Mouse (Mus musculus): ENCODE results near the gene Slc25a39.

The Slc25a39 gene

GRCm38 (mm10) chr11:102437120-102438061 is 29.6 kb upstream of the Slc25a39 start:
- DNase-seq (ENCODE audit: inconsistent age in 2 of 2, low spot score in 1 of 2): peak; percentile 88 to 91

- DNase-seq (ENCODE audit: inconsistent age in 2 of 2, low spot score in 1 of 2): no peak
These were observed 28.7 kb upstream of the Slc25a39 start for GRCm38 (mm10) chr11:102436471-102436790.

GRCm38 (mm10) chr11:102435754-102436470 is 28.2 kb upstream of the Slc25a39 start:
- DNase-seq (ENCODE audit: inconsistent age in 2 of 2, low spot score in 1 of 2): peak; percentile 69 to 85

- DNase-seq (ENCODE audit: inconsistent age in 2 of 2, low spot score in 1 of 2): peak in 1 of 2 experiments; percentile 36
These were observed 27.3 kb upstream of the Slc25a39 start for GRCm38 (mm10) chr11:102434816-102435705.

- peak; percentile 87 to 96 for DNase-seq (ENCODE audit: inconsistent age in 2 of 2, low spot score in 1 of 2)
These were observed 26.7 kb upstream of the Slc25a39 start for GRCm38 (mm10) chr11:102434406-102434805.

GRCm38 (mm10) chr11:102433866-102434265 is 26.1 kb upstream of the Slc25a39 start:
- DNase-seq (ENCODE audit: inconsistent age in 2 of 2, low spot score in 1 of 2): peak in 1 of 2 experiments; percentile 25

GRCm38 (mm10) chr11:102432896-102433295 is 25.1 kb upstream of the Slc25a39 start:
- peak; percentile 94 to 95 for DNase-seq (ENCODE audit: inconsistent age in 2 of 2, low spot score in 1 of 2)

- peak; percentile 59 to 80 for DNase-seq (ENCODE audit: inconsistent age in 2 of 2, low spot score in 1 of 2)
These were observed 24.5 kb upstream of the Slc25a39 start for GRCm38 (mm10) chr11:102432115-102432843.

GRCm38 (mm10) chr11:102431728-102432114 is 24.0 kb upstream of the Slc25a39 start:
- DNase-seq (ENCODE audit: inconsistent age in 2 of 2, low spot score in 1 of 2): peak; percentile 27 to 61

- DNase-seq (ENCODE audit: inconsistent age in 2 of 2, low spot score in 1 of 2): peak; percentile 83 to 95
These were observed 23.4 kb upstream of the Slc25a39 start for GRCm38 (mm10) chr11:102431018-102431645.

- DNase-seq (ENCODE audit: inconsistent age in 2 of 2, low spot score in 1 of 2): peak; percentile 93 to 96
These were observed 22.6 kb upstream of the Slc25a39 start, which contains the start of gene Grn for GRCm38 (mm10) chr11:102430121-102431017. Gene Grn, plus strand, starts transcription at chr11:102430315.

- DNase-seq (ENCODE audit: inconsistent age in 2 of 2, low spot score in 1 of 2): peak in 1 of 2 experiments; percentile 48
These were observed 21.8 kb upstream of the Slc25a39 start for GRCm38 (mm10) chr11:102429551-102429950.

- no peak for DNase-seq (ENCODE audit: inconsistent age in 2 of 2, low spot score in 1 of 2)
These were observed 21.3 kb upstream of the Slc25a39 start for GRCm38 (mm10) chr11:102428981-102429540.

GRCm38 (mm10) chr11:102425555-102426316 is 18.0 kb upstream of the Slc25a39 start:
- no peak for DNase-seq (ENCODE audit: inconsistent age in 2 of 2, low spot score in 1 of 2)

- peak; percentile 57 for DNase-seq (ENCODE audit: inconsistent age in 2 of 2, low spot score in 1 of 2)
These were observed 16.9 kb upstream of the Slc25a39 start for GRCm38 (mm10) chr11:102424666-102425065.

- DNase-seq (ENCODE audit: inconsistent age in 2 of 2, low spot score in 1 of 2): no peak
These were observed 13.8 kb upstream of the Slc25a39 start for GRCm38 (mm10) chr11:102421559-102421958.

- peak; percentile 67 to 91 for DNase-seq (ENCODE audit: inconsistent age in 2 of 2, low spot score in 1 of 2)
These were observed 11.1 kb upstream of the Slc25a39 start for GRCm38 (mm10) chr11:102418887-102419286.

GRCm38 (mm10) chr11:102417160-102417559 is 9.4 kb upstream of the Slc25a39 start:
- DNase-seq (ENCODE audit: inconsistent age in 2 of 2, low spot score in 1 of 2): no peak
